Mouse (Mus musculus) left cerebral cortex, adult 9 months (tissue): ENCODE measurements around the gene Dus2.
"Not testable (repeated sequence)": the region's sequence is repeated elsewhere in the genome, so short reads cannot be mapped to it uniquely, and the experiment has no call there.

ENCODE experiments used
- DNase-seq, 2 experiments: peaks; one replicate each; pipeline ENCODE4 v3.0.0; 2022; ENCODE audit warnings: low spot score in 2 of 2

Gene Dus2

DNA sequence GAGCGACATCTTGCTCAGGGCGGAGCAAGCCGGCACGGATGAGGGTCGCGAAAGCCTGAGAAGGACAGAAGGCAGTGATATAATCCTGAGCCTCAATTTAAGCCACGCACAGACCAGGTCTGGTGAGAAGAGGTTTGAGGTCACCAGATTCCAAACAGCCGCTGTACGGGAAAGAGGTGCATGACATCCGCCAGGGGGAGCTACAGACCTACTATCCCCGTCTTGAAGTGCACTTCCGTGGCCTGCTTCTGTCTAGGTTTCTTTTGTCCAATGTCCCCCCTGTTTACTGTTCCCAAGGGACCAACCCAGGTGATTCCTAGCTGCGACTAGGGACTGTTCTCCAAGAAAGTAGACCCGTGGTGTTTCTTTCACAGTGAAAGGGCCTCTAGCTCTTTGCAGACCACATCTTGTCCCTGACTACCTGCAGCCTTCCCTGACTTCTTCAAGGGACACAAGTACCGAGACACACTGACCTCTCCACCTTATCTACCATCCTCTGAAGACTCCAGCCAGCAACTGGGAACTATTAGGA, at the start of gene Dus2:
TSS of gene Dus2 (plus strand) at position 482 of the 532 bp plus-strand sequence.
- DNase-seq: peak in 1 of 2 experiments; percentile 75

DNA sequence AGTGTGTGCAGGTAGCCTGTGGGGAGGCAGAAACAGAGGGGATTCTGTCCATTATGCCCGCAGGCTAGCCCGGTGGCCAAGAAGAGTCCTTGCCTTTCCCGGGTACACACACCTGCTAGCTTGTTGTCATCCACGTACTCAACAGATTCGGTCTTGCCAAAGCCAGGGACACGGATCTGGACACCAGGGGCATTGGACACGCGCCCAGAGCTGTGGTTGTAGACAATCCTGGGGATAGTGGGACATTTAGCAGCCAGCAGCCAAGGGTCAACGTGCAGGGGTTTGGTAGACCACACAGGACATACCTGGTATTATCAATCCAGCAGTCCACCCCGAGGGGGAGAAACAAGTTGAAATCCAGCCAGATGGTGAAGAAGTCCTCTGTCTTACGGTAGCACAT, 49.1 kb upstream of the Dus2 start:
- no peak for DNase-seq

DNA sequence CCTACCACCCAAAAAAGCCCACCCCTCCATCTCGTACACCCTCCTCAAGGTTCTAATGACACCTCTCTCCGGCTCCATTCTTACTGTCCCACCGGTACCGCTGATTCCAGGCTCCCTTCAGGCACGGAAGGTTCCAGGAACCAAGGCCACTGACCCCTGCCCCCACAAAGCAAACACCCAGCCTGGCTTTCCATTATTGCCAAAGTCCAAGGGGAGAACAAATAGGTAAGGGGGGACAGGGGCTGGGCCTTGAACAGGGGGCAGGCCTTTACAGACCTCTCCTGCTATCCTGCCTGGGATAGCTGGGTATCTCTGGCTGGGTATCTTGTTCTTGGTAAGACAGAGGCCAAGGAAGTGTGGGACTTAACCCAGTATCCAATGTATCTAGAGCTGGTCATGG, 48.6 kb upstream of the Dus2 start:
- DNase-seq: no peak

DNA sequence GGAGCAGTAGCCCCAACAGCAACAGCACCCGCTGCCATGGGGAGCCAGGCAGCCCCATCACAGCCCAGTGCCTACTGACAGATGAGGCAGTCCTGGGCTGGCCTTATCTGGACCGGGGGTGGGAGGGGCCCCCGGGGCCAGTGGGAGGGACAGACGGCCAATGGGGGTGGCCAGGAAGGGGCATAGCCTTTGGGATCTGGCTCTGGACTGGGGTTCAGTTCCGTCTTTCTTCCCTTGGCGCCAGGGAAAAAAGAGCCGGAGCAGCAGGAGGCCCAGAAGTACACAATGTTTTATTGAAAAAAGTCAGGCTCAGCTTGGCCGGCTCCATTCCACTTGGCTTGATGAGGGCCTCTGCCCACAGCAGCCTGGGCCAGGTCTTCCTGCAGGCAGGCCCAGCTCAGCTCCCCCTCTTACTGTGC, 47.8 kb upstream of the Dus2 start, which contains the start of gene Lcat:
TSS of gene Lcat (minus strand) at position 62 of the 419 bp plus-strand sequence.
- DNase-seq: peak in 1 of 2 experiments; percentile 46

DNA sequence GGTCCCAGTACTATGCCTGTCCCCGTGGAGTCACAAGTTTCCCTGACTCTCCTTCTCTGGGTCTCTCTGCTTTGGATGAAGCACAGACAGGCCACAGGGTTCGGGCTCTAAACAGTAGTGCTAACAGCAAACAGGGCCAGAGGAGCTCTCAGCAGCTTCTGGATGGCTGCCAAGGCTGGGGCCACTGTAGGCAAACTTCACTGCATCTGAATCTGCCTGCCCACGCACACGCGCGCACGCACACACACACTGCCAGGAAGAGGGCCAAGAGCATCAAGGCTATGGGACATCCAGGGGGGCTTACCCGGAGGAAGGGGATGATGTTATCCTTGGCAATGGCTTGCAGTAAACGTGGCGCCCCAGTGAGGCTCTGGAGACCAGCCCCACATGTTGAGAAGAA, 41.8 kb upstream of the Dus2 start:
- peak in 1 of 2 experiments; percentile 58 for DNase-seq

DNA sequence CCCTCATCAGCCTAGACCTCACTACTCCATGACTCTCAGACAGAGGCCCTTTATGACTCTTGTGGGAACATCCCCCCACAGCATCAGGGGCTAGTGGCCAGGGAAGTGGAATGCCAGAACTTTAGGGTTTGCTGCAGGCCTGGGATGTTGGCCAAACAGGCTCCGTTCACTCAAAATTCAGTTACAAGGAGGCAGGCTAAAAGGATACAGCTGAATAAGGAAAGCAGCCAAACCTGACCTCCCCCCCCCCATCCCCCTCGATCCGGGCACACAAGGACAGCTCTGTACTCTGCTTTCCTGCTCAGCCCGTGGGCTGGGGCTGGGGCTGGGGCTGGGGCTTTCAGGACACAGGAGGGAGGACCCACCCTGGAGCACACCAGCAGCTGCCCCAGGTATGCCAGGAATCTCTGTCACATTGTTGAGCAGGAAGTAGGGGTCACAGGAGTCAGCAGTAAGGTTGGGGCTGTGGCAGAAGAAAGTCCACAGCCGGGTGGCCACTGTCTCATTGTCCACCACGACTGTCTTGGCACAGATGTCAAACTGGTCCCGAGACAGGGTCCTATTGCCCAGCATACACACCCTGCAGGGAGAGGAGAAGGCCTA, 40.0 kb upstream of the Dus2 start:
- DNase-seq: peak in 1 of 2 experiments; percentile 64

DNA sequence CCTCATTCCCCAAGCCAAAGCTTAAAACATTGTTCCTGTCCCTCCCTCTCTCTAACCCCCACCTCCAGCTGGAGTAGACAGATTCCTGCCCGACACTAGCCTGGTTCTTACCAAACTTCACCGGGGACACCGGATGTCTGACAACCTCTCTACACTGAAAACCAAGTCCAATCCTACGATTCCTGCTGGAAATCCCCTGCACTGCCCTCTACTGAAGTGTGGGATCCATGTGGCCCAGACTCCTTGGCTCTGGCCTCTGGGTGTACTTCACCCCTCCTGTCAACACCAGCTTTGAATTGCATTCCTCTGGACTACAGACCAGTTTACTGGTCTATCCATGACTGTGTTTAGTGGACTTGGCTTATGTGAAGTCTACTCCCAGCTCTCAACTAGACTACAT, 34.6 kb upstream of the Dus2 start:
- no peak for DNase-seq

DNA sequence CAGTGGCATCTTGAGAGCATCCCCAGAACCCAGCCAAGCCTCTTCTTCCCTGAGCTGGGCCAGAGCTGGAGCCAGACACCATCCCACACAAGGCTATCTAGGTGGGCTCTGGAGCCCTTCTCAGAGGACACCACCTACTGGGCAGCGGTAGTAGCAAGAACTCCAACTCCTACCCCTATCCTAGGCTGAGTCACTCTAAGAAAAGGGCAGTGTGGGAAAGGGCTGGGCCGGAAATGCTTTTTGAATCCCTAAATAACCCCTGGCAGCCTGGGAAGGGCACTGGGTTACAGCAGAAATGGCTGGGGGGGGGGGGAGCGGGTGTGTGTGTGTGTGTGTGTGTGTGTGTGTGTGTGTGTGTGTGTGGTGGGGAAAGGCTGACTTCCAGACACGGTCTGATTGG, 33.3 kb upstream of the Dus2 start:
- no peak for DNase-seq

DNA sequence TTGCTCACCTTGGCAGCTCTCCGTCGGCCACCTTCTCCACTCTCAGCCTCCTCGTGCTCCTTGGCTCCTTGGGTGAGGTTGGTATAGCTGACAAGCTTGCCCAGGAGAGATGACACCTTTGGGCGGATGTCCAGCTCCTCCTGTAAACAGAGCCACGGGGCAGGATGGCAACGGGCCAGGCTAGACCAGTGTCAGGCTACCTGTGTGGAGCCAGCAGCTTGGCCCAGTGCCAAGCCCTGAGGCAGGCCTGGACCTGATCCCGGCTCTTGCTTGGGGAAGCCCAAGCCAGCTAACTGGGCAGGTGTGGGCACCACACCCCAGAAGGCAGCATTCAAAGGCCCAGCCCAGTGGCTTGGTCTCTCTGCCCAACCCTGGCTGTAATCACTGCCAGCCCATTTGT, 31.8 kb upstream of the Dus2 start:
- no peak for DNase-seq

DNA sequence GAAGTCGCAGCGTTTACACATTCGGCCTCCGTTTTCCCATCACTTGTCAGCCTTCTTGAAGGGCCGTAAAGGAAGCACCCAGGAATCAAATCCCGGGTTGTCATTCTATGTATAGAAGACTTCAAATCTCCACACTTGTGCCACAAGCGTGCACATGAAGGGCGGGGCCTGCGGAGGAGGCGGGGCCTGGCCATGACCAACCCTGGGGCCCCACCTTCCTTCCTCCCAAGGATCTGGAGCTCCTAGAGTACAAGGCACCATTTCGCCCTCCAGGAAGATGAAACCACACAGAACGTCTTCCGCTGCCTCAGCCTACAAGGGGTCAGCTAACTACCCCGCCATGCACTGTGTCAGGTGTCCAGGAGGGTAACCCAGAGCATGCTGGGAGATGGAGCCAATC, 30.0 kb upstream of the Dus2 start:
- no peak for DNase-seq

DNA sequence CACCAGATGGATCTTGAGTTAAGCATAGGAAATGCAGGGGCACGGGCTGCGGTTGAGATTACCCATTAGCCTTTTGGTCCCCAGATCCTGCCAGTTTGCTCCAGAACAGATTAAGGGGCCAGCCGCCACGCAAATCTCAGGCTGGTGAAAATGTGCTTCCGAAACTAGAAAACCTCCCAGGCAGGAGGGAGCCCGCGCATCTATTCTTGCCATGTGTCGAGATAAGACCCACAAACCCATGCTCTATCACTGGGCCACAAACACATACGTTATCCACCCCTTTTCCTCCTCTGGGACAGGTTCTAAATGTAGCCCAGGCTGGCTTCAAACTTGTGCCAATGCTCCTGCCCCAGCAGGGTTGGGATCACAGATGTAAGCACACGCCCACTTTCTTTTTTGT, 29.6 kb upstream of the Dus2 start:
- DNase-seq: no peak

DNA sequence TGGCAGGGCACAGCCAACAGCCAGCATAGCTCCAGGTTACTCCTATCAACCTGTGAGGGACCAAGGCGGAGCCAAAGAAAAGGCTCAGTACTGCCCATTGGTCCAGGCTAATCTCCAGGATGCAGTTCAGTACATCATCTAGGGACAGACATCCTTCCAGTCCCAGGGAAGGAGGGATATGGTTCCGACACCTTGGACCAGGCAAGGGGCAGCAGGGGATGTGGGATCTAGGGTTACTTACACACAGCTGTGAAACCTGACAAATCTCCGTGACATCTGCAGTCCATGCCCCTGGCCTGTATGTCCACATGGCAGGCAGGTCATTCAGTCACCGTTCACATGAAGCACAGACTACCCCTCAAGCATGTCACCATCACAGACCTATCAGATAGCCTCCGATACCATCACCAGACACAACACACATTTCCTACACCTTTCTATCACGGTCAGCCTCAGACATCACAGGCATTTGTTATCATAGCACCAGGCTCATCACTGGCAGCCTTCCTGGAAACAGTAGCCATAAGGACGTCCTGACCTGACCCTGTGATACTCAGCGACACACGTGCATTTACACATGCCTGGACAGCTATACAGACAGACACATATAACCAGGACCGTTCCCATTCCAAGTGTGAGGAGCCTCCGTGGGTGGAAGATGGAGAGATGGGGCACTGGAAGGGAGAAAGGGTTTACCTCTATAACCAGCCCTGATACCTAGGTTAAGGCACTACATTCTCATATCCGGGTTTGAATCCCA, 26.5 kb upstream of the Dus2 start:
- no peak for DNase-seq

DNA sequence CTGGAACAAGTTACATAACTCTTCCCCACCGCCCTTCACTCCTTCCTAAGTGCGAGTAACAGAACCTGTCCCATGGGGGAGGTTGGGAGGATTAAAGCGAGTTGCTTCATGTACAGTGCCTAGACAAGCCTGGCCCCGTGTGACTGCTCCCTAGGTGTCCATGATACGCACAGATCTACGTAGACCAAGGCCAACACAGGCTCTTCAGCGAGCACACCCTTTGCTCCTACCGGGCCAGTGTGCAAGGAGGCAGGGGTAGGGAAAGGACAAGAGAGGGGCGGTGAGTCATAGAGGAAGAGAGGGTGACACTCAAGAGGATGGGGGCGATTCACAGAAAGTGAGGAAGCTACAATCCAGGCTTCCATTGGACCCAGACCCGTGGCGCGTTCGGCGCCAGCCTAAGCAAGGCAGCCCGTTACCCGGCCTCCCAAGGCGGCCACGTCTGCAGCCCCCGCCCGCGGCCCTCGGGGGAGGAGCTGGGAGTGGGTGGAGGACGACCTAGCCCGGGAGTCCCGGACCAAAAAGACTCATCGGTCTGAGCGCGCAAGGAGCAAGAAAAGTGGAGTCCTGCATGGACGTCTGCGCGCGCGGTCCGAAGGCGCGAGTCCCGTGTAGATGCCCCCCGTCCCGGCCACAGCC, 25.8 kb upstream of the Dus2 start:
- no peak for DNase-seq

DNA sequence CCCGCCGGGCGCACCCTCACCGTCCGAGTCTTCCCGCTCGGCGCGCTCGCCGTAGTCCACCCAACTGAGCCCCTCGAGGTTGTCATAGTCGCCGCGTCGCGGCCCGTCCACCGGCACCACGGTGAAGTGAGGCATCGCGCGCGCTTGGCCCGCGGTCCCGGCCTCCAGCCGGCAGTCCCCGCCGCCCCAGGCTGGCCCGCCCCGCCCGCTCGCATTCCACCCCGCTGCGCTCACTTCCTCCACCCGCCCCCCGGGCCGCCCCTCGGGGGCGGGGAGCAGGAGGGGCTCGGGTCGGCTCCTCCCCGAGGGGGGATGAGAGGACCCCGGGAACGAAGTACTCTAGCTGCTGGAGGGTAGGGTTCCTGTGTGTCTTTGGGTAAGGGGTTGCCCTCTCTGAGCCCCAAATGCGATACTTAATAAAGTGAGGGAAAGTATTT, 25.2 kb upstream of the Dus2 start, which contains the start of gene Slc12a4:
TSS of gene Slc12a4 (minus strand) at position 193 of the 437 bp plus-strand sequence.
- DNase-seq: no peak

DNA sequence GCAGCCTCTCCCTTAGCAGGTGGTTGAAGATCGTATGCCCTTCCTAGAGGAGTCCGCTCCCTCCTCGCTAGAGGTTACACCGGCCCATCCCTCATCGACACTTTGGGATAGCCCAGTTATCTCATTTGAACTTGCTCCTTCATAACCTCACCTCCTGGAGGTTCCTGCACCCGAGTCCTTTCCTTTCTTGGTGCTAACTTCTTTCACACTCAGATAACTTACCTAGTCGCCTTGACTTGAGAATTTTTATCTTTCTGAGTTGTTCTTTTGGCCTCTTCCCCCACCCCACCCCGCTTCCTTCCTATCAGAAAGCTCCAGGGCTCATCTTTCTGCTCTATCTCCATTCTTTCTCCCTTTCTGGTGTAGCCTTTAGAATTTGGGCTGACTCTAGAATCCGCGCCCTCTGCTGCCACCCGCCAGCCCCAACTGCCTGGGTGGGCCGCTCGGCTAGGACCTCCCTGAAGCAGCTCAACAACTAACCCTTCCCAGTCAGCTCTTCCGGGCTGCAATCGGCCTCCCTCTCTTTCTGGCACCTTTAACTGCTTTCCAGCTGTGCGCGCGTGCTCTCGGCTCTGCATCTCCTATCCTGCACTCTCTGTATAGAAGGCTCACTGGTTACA, 24.3 kb upstream of the Dus2 start:
- DNase-seq: no peak

DNA sequence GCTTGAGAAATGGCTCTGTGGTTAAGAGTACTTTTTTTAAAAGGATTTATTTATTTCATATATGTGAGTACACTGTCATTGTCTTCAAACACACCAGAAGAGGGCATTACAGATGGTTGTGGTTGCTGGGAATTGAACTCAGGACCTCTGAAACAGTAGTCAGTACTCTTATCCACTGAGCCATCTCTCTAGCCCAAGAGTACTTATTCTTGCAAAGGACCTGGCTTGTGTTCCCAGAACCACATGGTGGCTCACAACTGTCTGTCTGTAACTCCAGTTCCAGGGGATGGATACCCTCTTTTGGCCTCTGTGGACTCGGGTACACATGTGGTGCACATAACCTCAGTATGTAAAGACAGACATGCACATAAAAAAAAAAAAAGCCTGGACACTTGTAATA, 21.8 kb upstream of the Dus2 start:
- DNase-seq: no peak

DNA sequence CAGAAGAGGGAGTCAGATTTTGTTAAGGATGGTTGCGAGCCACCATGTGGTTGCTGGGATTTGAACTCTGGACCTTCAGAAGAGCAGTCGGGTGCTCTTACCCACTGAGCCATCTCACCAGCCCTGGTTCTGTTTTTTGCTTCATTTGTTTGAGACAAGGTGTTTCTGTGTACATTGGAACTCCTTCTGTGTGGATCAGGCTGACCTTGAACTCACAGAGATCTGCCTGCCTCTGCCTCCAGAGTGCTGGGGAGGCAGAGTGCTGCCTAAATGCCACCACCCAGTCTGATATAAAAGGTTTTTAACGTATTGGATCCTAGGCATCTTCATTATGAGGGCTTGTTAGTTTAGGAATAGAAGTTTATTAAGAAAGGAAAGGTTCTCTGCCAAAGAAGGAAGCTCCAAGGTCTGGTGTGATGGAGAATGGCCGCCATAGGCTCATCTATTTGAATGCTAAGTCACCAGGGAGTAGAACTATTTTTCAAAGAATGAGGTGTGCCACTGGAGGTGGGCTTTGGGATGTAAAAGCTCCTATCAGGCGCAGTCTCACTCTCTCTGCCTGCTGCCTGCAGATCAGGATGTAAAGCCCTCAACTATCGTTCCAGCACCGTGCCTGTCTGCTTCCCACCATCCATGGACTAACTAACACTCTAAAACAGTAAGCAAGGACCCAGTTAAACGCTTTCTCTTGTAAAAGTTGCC, 20.0 kb upstream of the Dus2 start:
- DNase-seq: no peak

DNA sequence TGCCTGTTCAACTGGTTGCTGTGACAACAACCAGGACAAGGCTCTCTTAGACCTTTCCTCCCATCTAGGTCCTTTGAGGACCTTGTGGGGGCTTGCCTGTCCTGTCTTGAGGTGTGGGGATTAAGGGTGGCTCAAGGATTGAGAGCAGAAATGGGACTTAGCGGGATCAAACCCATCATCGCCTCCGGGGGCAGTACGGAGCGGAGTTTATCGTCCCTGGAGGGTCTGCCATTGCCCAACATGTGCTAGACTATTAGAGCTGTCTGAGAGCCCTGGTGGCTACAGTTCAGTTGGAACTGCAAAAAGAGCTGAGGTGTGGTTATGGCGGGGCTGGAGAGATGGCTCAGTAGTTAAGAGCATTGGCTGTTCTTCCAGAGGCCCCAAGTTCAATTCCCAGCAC, 15.8 kb upstream of the Dus2 start:
- no peak for DNase-seq

DNA sequence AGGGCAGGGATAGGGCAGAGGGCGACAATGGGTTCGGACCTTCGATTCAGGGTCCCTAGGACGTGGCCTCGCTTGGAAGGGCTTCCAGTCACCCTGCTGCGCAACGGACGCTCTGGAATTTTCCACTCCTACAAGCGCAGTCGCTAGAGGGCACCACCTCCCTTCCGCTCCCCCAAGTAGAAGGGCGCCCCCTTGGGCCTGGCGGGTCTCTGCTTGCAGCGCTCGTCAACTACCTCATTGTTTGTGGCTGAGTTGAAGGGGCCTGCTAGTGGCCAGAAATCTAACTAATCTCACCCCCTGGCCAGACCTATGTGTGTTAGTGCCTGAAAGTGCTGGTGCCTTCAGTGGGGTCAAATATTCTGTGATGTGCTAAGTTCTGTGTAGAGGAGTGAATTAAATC, 11.8 kb upstream of the Dus2 start, which contains the start of gene Dpep3:
TSS of gene Dpep3 (minus strand) at position 105 of the 400 bp plus-strand sequence.
- DNase-seq: no peak

DNA sequence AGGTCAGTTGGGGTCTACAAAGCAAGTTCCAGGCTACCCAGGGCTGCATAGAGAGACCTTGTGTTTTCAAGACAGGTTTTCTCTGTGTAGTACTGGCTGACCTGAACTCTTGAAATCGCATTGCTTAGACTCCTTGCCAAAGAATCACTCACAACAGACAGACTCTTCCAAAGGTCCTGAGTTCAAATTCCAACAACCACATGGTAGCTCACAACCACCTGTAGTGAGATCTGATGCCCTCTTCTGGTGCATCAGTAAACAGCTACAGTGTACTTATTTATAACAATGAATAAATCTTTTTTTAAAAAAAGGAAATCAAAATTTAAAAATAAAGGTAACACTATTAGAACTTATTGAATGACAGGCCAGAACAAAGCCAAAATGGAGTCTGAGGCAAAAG, 10.0 kb upstream of the Dus2 start:
- DNase-seq: no peak

DNA sequence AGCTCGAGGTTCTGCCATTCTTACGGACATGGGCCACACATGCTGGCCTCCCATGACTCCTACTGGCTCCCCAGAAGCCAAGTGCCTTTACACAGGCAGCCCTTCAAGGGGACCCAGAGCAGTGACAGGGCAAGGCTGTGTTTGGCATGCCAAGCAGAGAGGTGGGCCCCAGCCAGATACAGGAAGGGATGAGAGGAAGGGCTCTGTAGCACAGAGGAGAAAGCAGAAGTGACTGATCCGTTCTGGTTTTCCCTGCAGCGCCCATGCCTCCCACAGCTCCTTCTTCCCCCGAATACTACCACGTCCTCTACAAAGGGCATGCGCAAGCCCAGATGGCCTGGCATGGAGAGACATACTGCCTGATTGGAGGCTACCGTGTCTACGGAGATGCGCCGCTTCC, 7.7 kb upstream of the Dus2 start:
- not testable (repeated sequence) for DNase-seq
